Mouse (Mus musculus) adrenal gland, adult 2 months (tissue): ENCODE measurements at regions not wholly inside any gene's neighbourhood (a gene's known extent, or its start where the extent isn't known, plus 50 kb on each side); places are given as distances from the start of the nearest gene placed in this dataset.

Source experiments
- DNase-seq: peaks from one replicate; pipeline ENCODE4 v3.0.0; 2021

GRCm38 (mm10) chr7:36829710-36830109 is 131.8 kb downstream of the Tshz3 start:
- DNase-seq: no peak

- DNase-seq: no peak
These were observed 132.2 kb downstream of the Tshz3 start for GRCm38 (mm10) chr7:36830155-36830554.

DNA sequence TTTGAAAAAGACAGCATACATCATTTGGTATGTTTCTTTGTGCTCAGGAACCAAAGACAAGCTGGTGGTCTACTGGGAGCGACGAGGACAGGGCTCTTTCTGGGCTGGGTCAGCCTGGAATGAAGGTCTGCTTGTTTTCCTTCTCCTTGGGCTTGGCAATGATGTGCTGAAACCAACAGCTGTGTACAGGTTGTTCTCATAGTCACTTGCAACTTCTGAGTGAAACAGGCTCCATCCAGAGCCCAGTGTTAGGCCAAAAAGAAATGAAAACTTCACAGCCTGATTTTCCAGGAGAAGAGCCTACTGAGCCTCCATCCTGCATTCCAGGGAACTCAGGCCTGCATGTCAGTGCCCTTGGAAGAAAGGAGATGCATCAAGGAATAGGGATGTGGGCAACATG is 150.4 kb downstream of the Tshz3 start:
- DNase-seq: no peak

DNA sequence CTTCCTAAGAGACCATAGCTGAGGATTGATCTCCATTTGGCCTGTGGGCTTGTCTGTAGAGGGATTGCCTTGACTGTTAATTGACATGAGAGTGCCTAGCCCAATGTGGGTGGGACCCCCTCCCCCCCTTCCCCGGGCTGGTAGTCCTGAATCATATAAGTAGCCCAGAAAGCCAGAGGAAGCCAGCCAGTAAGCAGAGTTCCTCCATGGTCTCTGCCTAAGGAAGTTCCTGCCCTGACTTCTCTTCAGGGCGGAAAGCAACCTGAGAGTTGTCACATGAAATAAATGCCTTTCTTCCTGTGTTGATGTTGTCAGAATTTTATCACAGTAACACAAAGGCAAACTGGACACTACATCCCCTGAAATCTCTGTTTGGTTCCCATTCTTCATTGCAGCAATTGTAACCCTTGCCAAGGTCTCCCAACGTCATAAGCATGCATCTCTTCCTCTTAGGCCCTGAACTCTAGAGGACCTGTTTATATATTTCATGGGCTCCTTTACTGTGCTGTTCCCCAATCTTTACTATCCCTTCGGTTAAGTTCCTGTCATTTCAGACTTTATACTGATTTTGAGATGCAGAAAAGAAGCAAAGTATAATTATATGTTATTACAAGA is 153.5 kb downstream of the Tshz3 start:
- no peak for DNase-seq

- no peak for DNase-seq
These were observed 156.4 kb downstream of the Tshz3 start for GRCm38 (mm10) chr7:36854308-36854707.

GRCm38 (mm10) chr7:36859428-36859827 is 161.5 kb downstream of the Tshz3 start:
- DNase-seq: no peak

- DNase-seq: no peak
These were observed 164.6 kb downstream of the Tshz3 start for GRCm38 (mm10) chr7:36862481-36862880.

GRCm38 (mm10) chr7:36863745-36864144 is 165.8 kb downstream of the Tshz3 start:
- DNase-seq: no peak

- DNase-seq: no peak
These were observed 166.8 kb downstream of the Tshz3 start for GRCm38 (mm10) chr7:36864675-36865074.

- DNase-seq: no peak
These were observed 168.7 kb downstream of the Tshz3 start for GRCm38 (mm10) chr7:36866602-36867001.

DNA sequence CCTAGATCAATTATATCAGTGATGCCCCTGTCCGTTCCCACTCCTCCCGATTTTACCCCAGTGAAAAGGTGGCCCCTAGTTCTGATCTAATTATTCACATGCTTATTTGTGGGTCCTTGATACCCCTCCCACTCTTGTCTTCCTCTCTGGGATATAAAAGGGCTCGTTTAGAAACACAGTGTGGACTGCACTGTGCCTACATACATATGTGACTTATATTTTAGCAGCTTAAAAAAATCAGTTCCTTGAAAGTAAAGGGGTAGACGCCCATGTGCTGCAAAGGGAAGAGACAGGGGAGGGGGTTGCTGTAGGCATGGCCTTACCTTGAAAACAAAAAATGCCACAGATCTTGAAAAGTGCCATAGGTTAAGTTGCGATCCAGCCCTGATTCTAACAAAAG is 176.1 kb downstream of the Tshz3 start:
- DNase-seq: no peak

DNA sequence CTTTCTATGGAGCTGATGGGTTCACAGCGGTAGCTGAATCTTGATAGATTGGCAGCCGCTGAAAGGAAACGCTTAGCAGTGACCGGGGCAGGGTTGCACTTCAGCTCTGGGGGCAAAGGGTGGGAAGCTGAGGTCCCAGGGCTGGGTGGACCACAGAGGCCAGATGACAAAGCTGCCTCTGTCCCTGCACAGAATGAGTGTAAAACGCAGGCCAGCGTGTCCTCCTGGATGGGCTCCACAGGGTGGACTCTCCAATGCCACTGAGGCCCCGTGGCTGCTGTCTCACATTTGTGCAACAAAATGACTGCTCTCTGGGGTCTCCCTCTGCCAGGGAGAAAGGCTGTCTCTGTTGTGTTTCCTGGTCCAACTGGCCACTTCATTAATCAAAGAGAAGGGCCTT is 179.8 kb downstream of the Tshz3 start:
- DNase-seq: no peak

DNA sequence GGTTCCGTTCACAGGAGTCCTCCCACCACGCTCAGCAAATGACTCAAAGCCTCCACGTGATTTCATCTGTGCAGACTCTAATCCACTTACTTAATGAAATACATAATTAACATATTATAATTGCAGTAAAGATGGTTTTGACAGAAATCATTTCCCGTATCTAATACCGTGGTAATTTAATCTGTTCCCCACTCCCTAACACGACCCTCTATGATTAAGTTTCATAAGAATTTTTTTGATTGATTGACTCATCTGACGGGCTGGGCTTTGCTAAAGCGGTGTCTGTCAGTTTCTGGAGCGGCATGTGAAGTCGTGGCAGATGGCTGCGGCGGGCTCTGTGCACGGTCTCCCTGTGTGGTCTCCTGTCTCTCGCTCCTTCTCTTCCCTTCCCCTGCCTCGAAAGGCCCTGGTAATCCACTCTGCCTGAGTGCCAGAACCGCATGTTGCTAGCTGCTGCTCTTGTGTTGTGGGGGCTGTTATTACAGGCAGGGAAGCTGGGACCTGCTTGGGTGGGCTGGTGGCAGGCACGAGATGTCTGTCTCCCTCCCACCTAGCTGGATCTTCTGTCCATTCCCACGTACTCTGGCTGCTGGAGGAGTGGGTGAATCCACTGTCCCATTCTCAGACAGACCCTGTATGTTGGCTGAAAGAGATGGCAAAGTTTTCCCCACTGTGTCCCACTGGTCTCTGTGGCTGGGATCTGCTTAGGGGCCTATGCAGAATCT is 195.0 kb downstream of the Tshz3 start:
- no peak for DNase-seq

GRCm38 (mm10) chr7:36896339-36896738 is 198.4 kb downstream of the Tshz3 start:
- DNase-seq: no peak

- no peak for DNase-seq
These were observed 203.6 kb downstream of the Tshz3 start for GRCm38 (mm10) chr7:36901537-36901936.

- DNase-seq: no peak
These were observed 215.4 kb downstream of the Tshz3 start for GRCm38 (mm10) chr7:36913304-36913703.

DNA sequence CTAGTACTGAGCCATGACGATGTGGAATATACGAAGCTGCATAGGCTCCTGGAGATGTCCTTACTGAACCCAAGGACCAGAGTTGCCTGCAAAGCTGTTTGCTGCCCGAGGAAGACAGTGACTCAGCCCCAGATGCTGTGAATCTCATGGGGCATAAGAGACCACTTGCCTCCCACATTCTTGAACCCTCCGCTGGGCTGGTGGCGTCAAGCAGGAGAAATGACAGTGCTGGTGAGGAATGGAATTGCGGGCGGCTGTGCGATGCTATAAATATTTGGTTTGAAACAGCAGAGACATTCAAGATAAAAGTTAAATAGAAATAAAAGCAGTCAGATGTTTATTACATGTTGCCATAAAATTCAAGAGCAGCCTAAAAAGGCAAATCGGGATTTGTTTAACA is 216.3 kb downstream of the Tshz3 start:
- DNase-seq: no peak

DNA sequence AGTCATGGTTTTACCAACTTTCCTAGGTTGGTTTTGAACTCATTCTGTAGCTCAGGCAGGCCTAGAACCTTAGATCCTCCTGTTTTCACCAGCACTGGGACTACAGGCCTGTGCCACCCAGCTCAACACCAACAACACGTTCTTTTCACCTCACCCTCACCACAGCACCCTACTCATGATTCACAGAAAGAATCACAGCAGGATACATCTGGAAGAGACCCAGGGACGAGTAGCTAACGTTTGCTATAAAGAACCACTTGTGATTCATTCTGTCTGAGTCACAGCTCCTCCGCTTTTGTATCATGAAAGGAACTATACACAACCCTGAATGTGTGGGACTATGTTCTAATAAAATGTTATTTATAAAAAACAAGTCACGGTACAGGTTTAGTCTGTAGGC is 217.3 kb downstream of the Tshz3 start:
- peak; percentile 15 for DNase-seq

DNA sequence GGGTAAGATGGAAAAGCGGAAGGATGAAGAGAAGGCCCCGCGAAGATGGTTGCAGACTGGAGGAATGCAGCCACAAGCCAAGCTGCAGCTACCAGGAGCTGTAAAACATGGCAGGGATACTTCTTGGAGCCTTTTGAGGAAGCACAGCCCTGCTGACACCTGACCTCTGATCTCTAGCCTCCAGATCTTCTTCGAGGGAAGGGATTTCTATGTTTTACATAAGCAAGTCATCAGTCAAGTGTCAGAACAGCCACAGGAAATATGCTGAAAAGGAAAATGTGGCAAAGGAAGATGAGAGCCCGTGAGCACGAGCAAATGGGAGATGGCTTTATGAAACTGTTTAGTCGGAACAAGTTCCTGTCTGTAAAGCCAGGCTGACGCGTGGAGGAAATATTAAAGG is 219.1 kb downstream of the Tshz3 start:
- DNase-seq: no peak

GRCm38 (mm10) chr7:36919413-36919812 is 221.5 kb downstream of the Tshz3 start:
- no peak for DNase-seq

DNA sequence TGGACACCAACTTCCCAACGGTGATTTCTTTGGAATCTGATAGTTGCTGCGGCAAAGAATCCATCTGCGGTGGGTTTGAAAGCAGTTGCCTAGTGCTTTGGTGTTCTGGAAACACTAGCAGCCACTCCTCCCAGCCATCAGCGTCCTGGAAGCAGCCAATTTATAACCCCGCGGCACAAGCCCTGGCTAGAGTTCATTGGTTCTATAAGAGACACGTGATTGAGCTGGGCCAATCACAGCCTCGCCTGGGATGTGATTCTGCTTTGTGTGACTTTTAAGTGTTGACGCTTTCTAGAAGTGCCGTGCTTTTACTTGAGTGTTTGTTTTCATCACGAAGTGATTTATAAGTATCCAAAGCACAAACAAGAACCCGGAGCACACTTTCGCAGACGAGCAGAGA is 223.1 kb downstream of the Tshz3 start:
- DNase-seq: no peak

DNA sequence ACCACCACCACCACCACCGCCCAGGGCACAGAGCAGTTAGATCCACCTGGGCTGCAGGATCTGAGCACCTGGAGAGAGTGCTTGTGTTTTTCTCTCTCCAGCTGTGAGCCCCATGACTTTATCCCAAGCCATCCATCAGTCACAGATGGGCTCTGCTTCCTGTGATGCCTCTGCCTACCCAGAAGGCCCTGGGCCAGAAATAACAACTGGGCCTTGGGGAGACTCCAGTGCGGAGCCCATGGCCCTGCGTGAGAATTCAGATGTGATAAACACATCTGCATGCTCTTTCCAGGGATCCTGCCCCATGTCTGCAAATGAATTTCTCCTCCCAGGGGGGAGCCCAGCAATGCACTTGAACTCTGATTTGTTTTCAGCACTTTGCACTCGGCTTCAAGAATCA is 235.6 kb downstream of the Tshz3 start:
- no peak for DNase-seq

- DNase-seq: no peak
These were observed 237.1 kb downstream of the Tshz3 start for GRCm38 (mm10) chr7:36934792-36935555.
